Mouse (Mus musculus) spleen, adult 12 weeks (tissue): ENCODE results near the gene Rexo1.

Source experiments
- DNase-seq: peaks from one replicate; pipeline ENCODE4 v3.0.0; 2022; ENCODE audit warnings: low spot score

Rexo1 gene

DNA sequence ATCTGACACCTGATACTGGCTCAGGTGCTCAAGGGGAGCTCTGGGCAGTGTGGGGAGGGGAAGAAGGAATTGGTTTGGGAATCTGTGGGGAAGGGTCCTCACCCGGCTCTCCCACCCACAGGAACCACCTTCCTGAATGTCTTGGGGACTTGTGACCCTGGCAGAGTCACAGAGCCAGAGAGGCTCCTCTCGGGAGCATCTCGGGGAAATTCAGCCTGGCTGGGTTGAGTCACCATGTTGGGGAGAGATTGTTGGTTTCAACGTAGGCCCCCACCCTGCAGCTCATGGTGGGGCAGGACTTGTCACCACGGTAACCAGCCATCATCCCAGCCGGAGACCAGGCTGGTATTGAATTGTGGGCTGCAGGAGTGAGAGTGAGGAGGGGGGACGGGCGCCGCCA lies 56.6 kb downstream of the Rexo1 start:
- DNase-seq: no peak

DNA sequence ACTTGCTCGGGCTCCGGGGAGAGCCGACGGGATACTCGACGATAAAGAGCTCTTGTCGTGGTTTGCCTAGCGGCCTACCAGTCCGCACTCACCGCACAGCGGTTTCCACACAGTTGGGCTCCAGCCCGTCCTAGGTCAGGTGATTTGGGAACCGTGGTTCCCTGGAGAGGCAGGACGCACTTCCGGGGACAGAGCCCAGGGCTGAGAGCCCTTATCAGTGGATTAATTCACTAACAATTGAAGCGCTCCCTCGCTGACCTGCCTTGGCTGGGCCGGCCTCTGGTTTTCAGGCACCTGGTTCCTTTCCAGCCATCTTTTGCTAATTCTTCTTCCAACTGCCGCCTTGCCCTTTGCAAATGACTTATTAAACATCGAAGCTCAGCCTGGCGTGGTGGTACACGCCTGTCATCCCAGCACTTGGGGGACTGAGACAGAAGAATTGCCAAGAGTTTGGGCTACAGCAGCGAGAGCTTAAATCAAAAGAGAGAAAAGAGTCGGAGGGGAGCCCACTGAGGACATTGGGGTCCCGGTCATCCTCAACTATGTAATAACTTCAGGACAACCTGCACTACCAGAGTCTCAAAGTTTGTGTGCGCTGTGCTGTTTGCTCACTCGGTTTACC lies 57.6 kb downstream of the Rexo1 start:
- DNase-seq: no peak

DNA sequence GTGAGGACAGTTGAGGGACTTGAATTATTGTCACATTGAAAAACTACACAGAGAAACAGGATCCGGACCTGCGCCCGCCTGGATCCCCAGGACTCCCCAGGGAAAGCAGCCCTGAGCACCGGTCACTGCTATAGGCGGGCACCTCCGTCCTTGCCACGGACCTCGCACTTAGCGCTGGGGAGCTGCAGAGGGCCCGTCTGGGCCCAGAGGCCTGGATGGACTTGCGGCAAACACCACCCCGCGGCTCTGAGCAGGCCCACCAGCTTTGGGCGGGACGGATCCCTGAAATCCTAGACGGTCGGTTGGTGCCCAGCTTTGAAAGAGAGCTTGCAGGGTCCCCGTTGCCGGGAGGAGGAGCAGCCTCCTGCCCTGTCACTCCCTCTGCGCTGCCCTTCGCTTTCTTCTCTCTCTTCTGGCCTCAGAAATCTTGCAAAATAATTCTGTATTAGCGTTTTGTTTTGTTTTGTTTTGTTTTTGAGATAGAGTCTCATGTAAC lies 58.5 kb downstream of the Rexo1 start:
- no peak for DNase-seq

DNA sequence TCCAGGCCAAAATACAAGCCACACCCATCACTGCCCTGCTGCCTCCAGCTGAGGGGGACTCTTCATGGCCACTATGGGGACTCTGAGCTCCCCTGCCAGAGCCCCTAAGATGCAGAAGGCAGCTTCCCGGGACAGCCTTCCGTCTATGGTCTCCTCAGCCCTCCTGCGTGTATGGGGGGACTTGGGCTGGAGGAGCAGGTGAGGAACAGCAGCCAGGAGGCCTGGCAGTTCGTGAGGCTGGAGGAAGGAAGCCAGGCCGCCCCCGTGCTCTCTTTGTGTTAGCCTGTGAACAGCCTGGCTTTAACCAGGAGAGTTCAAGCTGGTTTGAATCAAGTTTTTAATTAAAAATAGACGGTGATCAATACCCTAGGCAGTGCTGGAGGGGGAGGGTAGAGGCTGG lies 59.1 kb downstream of the Rexo1 start:
- no peak for DNase-seq

DNA sequence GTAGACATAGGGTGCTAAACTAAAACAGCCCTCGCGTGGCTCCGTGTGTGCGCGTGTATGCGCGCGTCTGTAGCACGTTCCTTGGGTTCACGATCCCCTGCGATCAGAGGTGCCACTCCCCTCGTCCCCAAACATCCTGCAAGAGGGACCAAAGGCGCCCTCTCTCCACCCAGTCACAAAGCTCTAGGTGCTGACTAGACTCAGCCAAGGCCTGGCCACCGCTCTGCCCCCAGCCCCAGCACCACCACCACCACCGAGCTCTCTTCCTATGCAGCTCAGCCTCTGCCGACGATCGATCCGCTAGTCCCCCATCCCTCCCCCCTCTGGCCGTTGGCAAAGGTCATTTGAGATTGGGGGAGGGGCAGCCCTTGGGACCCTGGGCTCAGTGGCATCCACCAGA lies 64.9 kb downstream of the Rexo1 start:
- no peak for DNase-seq

DNA sequence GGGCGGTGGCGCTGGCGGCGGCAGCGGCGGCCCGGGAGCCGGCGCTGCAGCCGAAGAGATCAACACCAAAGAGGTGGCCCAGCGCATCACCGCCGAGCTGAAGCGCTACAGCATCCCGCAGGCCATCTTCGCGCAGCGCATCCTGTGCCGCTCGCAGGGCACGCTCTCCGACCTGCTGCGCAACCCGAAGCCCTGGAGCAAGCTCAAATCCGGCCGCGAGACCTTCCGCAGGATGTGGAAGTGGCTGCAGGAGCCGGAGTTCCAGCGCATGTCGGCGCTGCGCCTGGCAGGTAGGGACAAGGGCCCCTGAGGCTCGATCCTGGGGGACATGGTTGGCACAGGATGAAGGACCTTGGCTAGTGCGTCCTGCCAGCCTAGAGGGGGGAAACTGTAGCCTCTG lies 65.5 kb downstream of the Rexo1 start:
- DNase-seq: no peak

DNA sequence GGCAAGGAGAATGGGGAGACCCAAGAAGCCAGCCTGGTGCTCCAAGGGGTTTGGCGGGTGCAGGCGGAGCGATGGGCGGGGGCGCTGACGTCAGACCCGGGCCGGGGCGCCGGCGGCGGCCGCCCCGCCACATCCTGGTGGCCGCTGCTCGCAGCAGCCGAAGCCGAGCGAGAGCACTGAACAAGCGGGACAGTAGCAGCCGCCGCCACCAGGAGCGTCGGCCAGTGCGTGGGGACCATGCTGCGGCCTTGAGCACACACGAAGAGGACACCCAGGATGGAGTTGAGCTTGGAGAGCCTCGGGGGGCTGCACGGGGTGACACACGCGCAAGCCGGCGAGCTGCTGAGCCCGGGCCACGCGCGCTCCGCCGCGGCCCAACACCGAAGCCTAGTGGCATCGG lies 66.6 kb downstream of the Rexo1 start, which contains the start of gene Onecut3:
Onecut3 (plus strand) TSS at position 104 of the 400 bp plus-strand sequence.
- no peak for DNase-seq
